Mouse (Mus musculus) CH12.LX (cell line): ENCODE data around the gene Rgsl1.

ENCODE experiments used
- CTCF ChIP-seq, 2 experiments: IDR thresholded peaks in 1 of 2; conservative IDR thresholded peaks in 1 of 2; 2 replicates each; pipeline ENCODE4 v1.5.1; 2011 to 2012; ENCODE audit warnings: low read depth in 2 of 2, low read length in 2 of 2, improper control_type of control experiment in 1 of 2, inconsistent platforms in 1 of 2, mild to moderate bottlenecking in 1 of 2, moderate library complexity in 1 of 2
- GABPA ChIP-seq: IDR thresholded peaks from 2 replicates; pipeline ENCODE4 v1.6.1; 2012; ENCODE audit warnings: low read depth, low read length, improper control_type of control experiment, inconsistent platforms; ENCODE audit not compliant: insufficient replicate concordance
- MAZ ChIP-seq: IDR thresholded peaks from 2 replicates; pipeline ENCODE4 v1.6.1; 2012; ENCODE audit warnings: low read depth, mild to moderate bottlenecking, inconsistent platforms, low read length, improper control_type of control experiment, moderate library complexity
- NRF1 ChIP-seq: IDR thresholded peaks from 2 replicates; pipeline ENCODE4 v1.6.1; 2014; ENCODE audit warnings: low read depth, mild to moderate bottlenecking, inconsistent platforms, low read length, improper control_type of control experiment, moderate library complexity
- POLR2A ChIP-seq: IDR thresholded peaks from 2 replicates; pipeline ENCODE4 v1.6.1; 2011; ENCODE audit warnings: low read depth, mild to moderate bottlenecking, improper control_type of control experiment, low read length
- TBP ChIP-seq: conservative IDR thresholded peaks from 2 replicates; pipeline ENCODE4 v1.6.1; 2011; ENCODE audit warnings: low read depth, low read length, improper control_type of control experiment
- ZC3H11A ChIP-seq: IDR thresholded peaks from 2 replicates; pipeline ENCODE4 v1.6.1; 2012; ENCODE audit warnings: low read depth, mild to moderate bottlenecking, inconsistent platforms, low read length, improper control_type of control experiment

DNA sequence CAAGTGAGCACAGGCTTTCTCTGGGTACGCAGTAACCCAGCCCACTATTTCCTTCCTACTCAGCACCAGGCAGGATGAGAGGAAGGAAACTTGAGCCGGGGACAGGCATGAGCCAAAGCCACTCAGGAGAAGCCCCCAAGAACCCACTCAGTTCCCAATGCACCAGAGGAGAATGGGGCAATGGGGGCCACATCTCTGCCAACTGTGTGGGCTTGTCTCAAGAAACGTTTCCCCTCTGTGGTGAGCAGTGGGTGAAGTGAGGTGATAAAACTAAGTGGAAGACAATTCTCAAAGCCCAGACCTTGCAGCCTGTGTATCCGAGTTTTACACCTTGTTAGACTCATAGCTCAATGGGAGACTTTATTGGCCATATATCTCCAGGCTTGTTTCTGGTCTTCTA lies 47.5 kb upstream of the Rgsl1 start, which contains the start of gene Teddm1a:
- TF ChIP-seq CTCF (conservative IDR thresholded peaks at IDR 0.05 in 1 of 2, IDR thresholded peaks at IDR 0.05 in 1 of 2; ENCODE audit: low read depth in 2 of 2, low read length in 2 of 2) (no peak), TBP (no peak), MAZ (no peak), NRF1 (no peak), ZC3H11A (no peak), GABPA (no peak), POLR2A (no peak)
